Mouse (Mus musculus): ENCODE data around the gene Abcb11.

GRCm38 (mm10) chr2:69382838-69383237 is 40.4 kb upstream of the Abcb11 start:
- TF ChIP-seq CTCF (IDR thresholded peaks at IDR 0.05) (no peak), EP300 (IDR thresholded peaks at IDR 0.05) (no peak)

Data from lung, postnatal 0 days (tissue).